Mouse (Mus musculus) duodenum, adult 2 months (tissue): Measurements from ENCODE around the gene 4933402J07Rik. TPM values are rescaled to one million over a fixed set of nuclear protein-coding genes. Genes with fewer than 3 reads are reported as not detected.

Experiments
- polyA plus RNA-seq: library from polyadenylated mRNA; depleted of rRNA; stranded (reverse); fragments of >200 nt; gene quantifications from 2 replicates; pipeline ENCODE4 v1.2.3, GENCODE M21; 2012; ENCODE audit warnings: low replicate concordance; rRNA removed

Gene 4933402J07Rik
- polyA plus RNA-seq, result not detected in 2 replicates

GRCm38 (mm10) chr8:87563553-87563952, at the start of gene 4933402J07Rik:
Gene 4933402J07Rik (plus strand): TSS chr8:87563853.

Other genes with a start within 250 kb of the 4933402J07Rik start
- 0.09 TPM in 1 of 2 replicates, not detected in the other for gene Cbln1, start 91.2 kb upstream of the 4933402J07Rik start, polyA plus RNA-seq